Mouse (Mus musculus) testis, adult 2 months (tissue): ENCODE data around the gene Nrp1.

ENCODE experiments used
- CTCF ChIP-seq: fragments of 200-500 bp; IDR thresholded peaks from 2 replicates; pipeline ENCODE4 v1.5.1; 2012; ENCODE audit warnings: low read depth, mild to moderate bottlenecking, inconsistent platforms, low read length, moderate library complexity; ENCODE audit not compliant: control insufficient read depth, insufficient read depth, insufficient replicate concordance
- POLR2A ChIP-seq: fragments of 200-500 bp; IDR thresholded peaks from 2 replicates; pipeline ENCODE4 v1.6.1; 2012; ENCODE audit warnings: low read depth, mild to moderate bottlenecking, inconsistent platforms, low read length, moderate library complexity; ENCODE audit not compliant: control insufficient read depth

DNA sequence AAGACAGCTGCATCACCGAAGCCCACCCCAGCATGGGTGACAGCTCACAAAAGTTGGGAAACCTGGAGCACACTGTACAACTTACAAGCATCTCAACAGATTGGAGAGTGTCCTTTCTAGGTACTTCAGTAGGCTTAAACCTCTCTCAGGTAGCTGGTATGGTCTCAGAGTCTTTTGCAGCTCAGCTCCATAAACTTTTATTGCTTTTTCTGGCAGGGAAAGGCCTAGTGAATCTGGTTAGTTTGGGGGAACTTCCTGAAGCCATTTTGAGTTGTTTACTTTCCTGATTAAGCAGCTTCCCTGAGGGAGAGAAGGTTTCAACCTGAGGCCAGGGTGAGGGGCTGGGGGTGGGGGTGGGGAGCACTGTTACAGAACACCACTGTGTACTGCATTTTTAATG lies 31.1 kb upstream of the Nrp1 start:
- TF ChIP-seq CTCF (no peak), POLR2A (no peak)
